Mouse (Mus musculus) liver, adult (tissue): ENCODE results near the gene Snx6.

Experiments
- GATA4 ChIP-seq: IDR thresholded peaks from 2 replicates; pipeline ENCODE4 v1.6.1; 2014; ENCODE audit warnings: mild to moderate bottlenecking, low read length; ENCODE audit not compliant: insufficient replicate concordance

Snx6 gene

DNA sequence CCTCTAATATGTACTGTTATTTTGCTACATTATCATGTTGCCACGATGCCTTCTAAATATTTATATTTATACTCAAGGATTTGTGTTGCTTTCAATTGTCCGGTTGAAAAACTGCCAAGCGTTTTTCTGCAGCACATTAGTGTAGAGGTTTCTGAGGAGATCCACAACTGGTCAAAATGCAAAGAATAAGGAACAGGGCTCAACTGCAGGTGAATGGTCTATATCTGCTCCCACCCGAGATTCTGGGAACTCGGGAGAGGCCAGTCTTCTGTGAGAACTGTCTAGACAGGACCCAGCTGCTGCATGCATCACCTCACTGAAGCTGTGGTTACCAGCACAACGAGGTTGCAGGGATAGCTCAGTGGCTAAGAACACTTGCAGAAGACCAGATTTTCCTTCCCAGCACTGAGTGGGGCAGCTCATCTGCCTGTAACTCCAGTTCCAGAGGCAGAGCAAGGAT lies 97.7 kb downstream of the Snx6 start:
- no peak for TF ChIP-seq GATA4

DNA sequence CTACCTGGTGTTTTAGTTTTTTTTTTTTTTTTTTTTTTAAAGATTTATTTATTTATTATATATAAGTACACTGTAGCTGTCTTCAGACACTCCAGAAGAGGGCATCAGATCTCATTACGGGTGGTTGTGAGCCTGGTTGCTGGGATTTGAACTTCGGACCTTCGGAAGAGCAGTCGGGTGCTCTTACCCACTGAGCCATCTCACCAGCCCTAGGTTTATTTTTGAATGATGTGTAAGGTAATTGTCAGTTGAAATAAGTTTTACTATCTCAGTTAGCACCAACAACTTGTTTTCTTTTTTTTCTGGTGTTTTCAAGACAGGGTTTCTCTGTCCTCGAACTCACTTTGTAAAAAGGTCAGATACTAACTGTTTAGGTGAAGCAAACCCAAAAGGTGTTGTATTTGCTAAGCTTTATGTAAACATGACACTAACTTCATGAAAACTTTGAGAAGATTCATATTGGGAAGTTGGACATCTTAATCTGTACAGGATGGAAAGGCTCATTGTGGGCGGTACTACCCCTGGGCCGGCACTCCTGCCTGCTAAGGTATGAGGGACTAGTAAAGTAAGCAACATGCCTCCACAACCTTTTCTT lies 98.4 kb downstream of the Snx6 start:
- TF ChIP-seq GATA4 = no peak
